Mouse (Mus musculus): ENCODE results near the gene Cyct.

- TF ChIP-seq POLR2A (IDR thresholded peaks at IDR 0.05; ENCODE audit: extremely low read depth, insufficient read depth, low read length) (no peak), CTCF (IDR thresholded peaks at IDR 0.05; ENCODE audit: extremely low read depth, insufficient read depth, low read length) (no peak)
These were observed 26.3 kb upstream of the Cyct start for GRCm38 (mm10) chr2:76386531-76386930.
